Mouse (Mus musculus) liver, adult 2 months (tissue): Measurements from ENCODE around the gene Pml. TPM values are rescaled to one million over a fixed set of nuclear protein-coding genes. Genes with fewer than 3 reads are reported as not detected.

Source experiments
- DNase-seq: peaks from one replicate; pipeline ENCODE4 v3.0.0-alpha.2; 2011; ENCODE audit warnings: low read depth, low spot score; ENCODE audit errors: extremely low read depth
- H3K27ac ChIP-seq: fragments of 200-500 bp; replicated peaks from 2 replicates; pipeline ENCODE4 v1.5.1; 2012; ENCODE audit warnings: low read depth, mild to moderate bottlenecking, control low read depth, inconsistent platforms, low read length; ENCODE audit not compliant: insufficient read depth
- H3K27me3 ChIP-seq: fragments of 200-500 bp; 2 replicates; pipeline ENCODE4 v1.6.1; 2012; ENCODE audit warnings: mild to moderate bottlenecking, moderate library complexity, low read length, inconsistent platforms; ENCODE audit not compliant: control insufficient read depth, insufficient read depth
- H3K36me3 ChIP-seq: fragments of 200-500 bp; 2 replicates; pipeline ENCODE4 v1.6.1; 2012; ENCODE audit warnings: low read length, inconsistent platforms; ENCODE audit not compliant: control insufficient read depth, insufficient read depth
- H3K4me1 ChIP-seq: fragments of 200-500 bp; 2 replicates; pipeline ENCODE4 v1.6.1; 2011; ENCODE audit warnings: low read length; ENCODE audit not compliant: control insufficient read depth, insufficient read depth
- H3K4me3 ChIP-seq: fragments of 200-500 bp; 2 replicates; pipeline ENCODE4 v1.5.1; 2011; ENCODE audit warnings: low read depth, mild to moderate bottlenecking, control low read depth, low read length, moderate library complexity; ENCODE audit not compliant: insufficient read depth
- H3K79me2 ChIP-seq: fragments of 200-500 bp; 2 replicates; pipeline ENCODE4 v1.6.1; 2012; ENCODE audit warnings: inconsistent platforms, mild to moderate bottlenecking, low read length, moderate library complexity; ENCODE audit not compliant: control insufficient read depth, insufficient read depth
- H3K9ac ChIP-seq: fragments of 200-500 bp; 2 replicates; pipeline ENCODE4 v1.6.1; 2012; ENCODE audit warnings: low read depth, mild to moderate bottlenecking, control low read depth, inconsistent platforms, low read length
- CTCF ChIP-seq: fragments of 200-500 bp; IDR thresholded peaks from 2 replicates; pipeline ENCODE4 v1.5.1; 2011; ENCODE audit warnings: low read depth, low read length, control low read depth
- POLR2A ChIP-seq: fragments of 200-500 bp; IDR thresholded peaks from 2 replicates; pipeline ENCODE4 v1.6.1; 2011; ENCODE audit warnings: low read length, control low read depth; ENCODE audit not compliant: insufficient read depth; ENCODE audit errors: extremely low read depth
- WGBS: fragments of 180-500 bp; shearing (Covaris S2); methylation state at CpG from one replicate; pipeline ENCODE4 v1.1.7; 2018; 5-methylcytosine and 5-hydroxymethylcytosine counted together
- polyA plus RNA-seq: library from polyadenylated mRNA; depleted of rRNA; stranded (reverse); fragments of >200 nt; gene quantifications from 2 replicates; pipeline ENCODE4 v1.2.3, GENCODE M21; 2012
- total RNA-seq: library from RNA; depleted of rRNA; stranded (reverse); fragments of >200 nt; gene quantifications from 2 replicates; pipeline ENCODE4 v1.2.3, GENCODE M21; 2014

Gene Pml
- total and polyA plus RNA-seq, 2 experiments: 7.4 to 15.2 TPM

DNA sequence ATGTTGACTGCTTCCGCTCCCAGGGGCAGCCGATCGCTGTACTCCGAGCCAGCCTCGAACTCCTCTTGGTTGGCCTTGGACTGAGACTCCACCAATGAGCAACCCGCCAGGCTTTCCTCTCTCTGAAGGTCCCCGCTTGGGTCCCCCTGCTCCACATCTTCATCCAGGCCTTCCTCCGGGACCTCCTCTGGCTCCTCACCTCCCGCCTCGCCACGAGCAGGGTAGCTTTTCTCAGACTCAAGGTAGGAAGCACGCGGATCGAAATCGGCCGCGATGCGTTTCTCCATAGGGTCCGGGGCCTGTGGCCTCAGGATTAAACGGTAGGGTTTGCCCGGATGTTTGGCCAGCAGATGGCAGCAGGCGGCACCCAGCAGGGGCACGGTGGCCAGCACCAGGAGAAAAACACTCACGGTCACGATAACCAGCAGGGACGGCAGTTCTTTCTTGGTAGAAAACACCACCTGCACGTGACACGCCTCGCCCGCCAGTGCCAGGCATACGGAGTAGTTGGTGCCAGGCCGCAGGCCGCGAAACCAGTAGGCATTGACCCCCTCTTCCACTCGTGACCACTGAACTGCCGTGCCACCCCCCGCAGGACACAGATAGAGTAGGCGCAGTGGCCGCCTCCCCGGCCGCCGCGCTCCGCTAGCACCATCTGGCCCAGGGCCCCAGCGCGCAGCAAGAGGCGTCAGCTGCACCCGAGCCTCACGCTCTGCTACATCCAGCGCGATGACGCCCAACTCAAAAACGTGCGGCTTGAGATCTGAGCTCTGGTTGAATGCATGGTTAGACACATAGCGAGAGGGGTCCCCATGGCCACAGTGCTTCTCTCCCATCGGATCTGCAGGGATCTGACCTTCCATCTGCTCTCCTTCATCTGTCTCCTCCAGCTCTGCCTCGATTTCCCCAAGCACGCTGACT, 51.5 kb downstream of the Pml start:
- 4% methylated on average over 58 of the region's 58 CpGs for WGBS
- no peak overlapping the region for H3K4me3 ChIP-seq
- H3K27ac ChIP-seq: no peak overlapping the region
- H3K9ac ChIP-seq: no peak overlapping the region
- no peaks in the 10 kb centered on the region for H3K4me1 ChIP-seq
- H3K79me2 ChIP-seq: no peaks in the 10 kb centered on the region
- H3K27me3 ChIP-seq: peaks cover 33% of the 10 kb centered on the region
- DNase-seq: no peak
- TF ChIP-seq POLR2A (no peak), CTCF (peak; percentile 80)
- no peaks in the 10 kb centered on the region for H3K36me3 ChIP-seq

DNA sequence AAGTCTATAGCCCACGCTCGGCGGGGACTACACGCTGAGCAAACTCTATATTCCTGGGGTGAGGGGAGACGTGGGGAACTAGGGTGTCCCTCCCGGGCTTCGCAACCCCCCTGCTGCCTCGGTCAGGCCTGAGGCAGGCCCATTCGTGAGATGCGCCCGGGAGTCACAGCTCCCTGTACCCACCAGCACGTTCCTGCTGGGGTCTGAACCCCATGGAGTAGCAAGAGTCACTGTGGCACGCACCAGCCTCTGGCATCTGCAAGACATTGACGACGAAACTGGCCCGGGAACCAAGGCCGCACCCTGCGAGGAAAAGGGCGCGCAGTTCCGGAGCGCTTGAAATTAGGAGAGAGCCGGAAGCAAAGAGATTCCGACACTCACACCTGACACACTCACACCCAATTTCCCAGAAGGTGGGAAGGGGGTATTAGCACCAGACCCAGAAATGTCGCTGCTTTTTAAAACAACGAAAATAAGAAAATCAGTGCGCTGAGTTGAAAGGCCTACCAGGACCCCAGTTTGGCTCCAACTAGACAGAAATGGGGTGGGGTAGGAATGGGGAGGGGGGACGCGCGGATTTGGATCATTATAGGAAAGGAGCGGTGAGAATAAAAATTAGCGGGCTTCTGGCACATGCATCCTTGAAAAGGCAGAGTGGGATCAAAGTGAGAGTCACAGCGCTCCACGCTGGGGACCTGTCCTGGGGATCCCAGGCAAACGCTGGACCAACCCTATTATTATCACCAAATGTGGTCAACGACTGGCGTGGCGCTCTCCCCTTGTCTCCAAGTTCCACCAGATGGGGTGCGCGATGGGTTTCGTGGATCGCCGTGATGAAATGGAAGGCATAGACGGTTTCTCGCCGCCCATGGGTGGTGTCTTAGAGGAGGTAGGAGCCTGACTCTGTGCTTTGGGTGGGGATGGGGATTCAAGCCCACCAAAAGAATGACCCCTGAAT, 52.7 kb downstream of the Pml start:
- H3K79me2 ChIP-seq: no peaks in the 10 kb centered on the region
- peaks cover 26% of the 10 kb centered on the region for H3K27me3 ChIP-seq
- no peak overlapping the region for H3K9ac ChIP-seq
- no peak for TF ChIP-seq CTCF
- no peak for TF ChIP-seq POLR2A
- no peaks in the 10 kb centered on the region for H3K4me1 ChIP-seq
- H3K36me3 ChIP-seq: no peaks in the 10 kb centered on the region
- no peak overlapping the region for H3K4me3 ChIP-seq
- no peak for DNase-seq
- WGBS: 6% methylated on average over 46 of the region's 46 CpGs
- H3K27ac ChIP-seq: no peak overlapping the region

DNA sequence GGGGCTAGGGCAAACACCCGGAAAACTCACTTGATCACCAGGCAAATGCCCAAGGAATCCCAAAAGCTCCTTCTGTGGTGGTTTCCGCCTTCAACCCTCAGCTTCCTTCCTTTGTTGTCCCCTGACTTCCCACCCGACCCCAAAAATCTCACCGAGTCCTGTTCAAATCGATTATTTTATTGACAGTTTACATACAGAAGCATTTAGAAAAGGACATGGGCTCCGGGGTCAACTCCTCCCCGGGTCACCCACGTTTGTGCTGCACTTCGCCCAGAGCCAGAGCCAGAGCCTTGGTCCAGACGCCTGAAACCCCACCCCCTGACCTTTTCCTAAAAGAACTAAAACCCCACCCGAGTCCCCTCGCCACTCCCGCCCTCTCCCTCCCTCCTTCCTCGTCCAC, 53.4 kb downstream of the Pml start:
- TF ChIP-seq CTCF (no peak), POLR2A (no peak)
- H3K9ac ChIP-seq: no peak overlapping the region
- no peaks in the 10 kb centered on the region for H3K79me2 ChIP-seq
- H3K4me1 ChIP-seq: no peaks in the 10 kb centered on the region
- no peak for DNase-seq
- H3K27me3 ChIP-seq: peaks cover 26% of the 10 kb centered on the region
- WGBS: 6% methylated on average over 14 of the region's 14 CpGs
- H3K27ac ChIP-seq: no peak overlapping the region
- H3K36me3 ChIP-seq: no peaks in the 10 kb centered on the region
- H3K4me3 ChIP-seq: no peak overlapping the region

DNA sequence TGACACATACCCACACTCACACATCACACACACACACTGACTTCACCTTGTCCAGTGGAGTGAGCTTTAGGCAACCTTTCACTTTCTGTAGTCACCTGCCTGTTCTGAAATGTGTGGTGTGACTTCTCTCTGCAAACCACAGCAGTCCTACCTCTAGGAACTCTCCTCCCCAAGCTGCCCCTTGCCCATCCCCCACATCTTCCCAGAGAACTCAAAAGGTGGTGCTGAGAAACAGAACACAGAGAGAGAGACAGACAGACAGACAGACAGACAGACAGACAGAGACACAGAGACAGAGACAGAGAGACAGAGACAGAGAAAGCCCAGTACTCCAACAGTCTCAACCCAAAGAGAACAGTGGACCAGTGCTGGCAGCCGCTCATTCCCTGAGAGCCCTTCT, 53.9 kb downstream of the Pml start:
- no peaks in the 10 kb centered on the region for H3K79me2 ChIP-seq
- TF ChIP-seq CTCF (no peak), POLR2A (no peak)
- no peaks in the 10 kb centered on the region for H3K4me1 ChIP-seq
- H3K4me3 ChIP-seq: no peak overlapping the region
- 19% methylated on average over 1 of the region's 1 CpGs for WGBS
- DNase-seq: no peak
- peaks cover 26% of the 10 kb centered on the region for H3K27me3 ChIP-seq
- no peaks in the 10 kb centered on the region for H3K36me3 ChIP-seq
- no peak overlapping the region for H3K27ac ChIP-seq
- H3K9ac ChIP-seq: no peak overlapping the region

DNA sequence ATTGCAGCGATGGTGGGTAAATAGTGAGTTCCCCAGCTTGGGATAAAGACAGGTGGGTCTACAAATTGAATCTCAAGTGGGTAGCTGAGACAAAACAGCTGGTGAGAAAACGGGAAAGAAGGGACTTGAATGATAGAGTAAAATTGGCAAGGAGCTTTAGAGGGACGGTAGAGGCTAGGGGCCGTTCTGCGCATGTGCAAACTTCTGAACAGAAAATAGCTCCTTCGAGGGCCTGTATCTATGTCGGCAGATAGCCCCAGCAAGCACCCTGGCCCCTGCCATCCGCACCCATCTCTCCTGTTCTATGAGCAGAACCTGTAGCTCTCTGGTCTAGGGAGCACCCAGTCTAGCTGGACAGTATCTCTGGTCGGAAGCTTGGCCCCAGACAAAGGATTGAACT, 55.4 kb downstream of the Pml start:
- Histone ChIP-seq H3K27ac (no peak overlapping the region), H3K9ac (no peak overlapping the region), H3K4me3 (no peak overlapping the region), H3K36me3 (no peaks in the 10 kb centered on the region), H3K4me1 (no peaks in the 10 kb centered on the region), H3K79me2 (no peaks in the 10 kb centered on the region), H3K27me3 (peaks cover 20% of the 10 kb centered on the region)
- no peak for DNase-seq
- no peak for TF ChIP-seq CTCF
- no peak for TF ChIP-seq POLR2A
- 75% methylated on average over 9 of the region's 9 CpGs for WGBS
